In the genomic region with DNA sequence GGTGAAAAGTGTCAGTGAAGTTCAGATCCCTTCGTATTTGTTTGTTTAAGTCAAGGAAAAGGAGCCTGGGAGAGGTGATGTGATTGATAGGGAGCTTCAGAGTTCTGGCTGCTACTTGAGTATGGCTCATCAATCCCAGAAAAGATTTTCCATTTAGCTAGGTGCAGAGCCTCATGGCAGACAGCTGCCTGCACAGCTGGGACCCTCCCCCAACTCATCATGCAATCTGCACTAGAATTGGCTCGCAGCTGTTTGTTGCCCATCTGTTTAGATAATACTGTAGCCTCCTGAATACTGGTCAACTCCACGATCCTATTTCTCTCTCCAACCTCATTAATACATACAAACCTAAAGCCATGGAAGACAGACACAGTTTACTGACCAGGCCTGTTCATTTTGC, we compare ENCODE assay signal across 18 mouse cellular contexts.
A peak's percentile ranks its signal among the peaks of the same experiment; 100 is the strongest.
DNase-seq lines count a peak whose midpoint lies in the region; ATAC-seq and TF ChIP-seq lines count a peak whose summit lies in the region.
"Had no signal": no experiment of that assay in that cellular context is flagged by ENCODE, and none has a peak within 500 bp of the region (broad histone marks: within the 10 kb centered on the region; RNA-seq: fewer than 3 reads in every experiment).

No protein-coding gene starts in this region.

- ATAC-seq in limb, embryonic 12.5 days (ENCODE audit: insufficient number of reproducible peaks, insufficient read depth, low FRiP score, low TSS enrichment, low read depth) = 0 out of 2 replicates have a peak, but pooled peaks have one; percentile 37
- peak; percentile 62; the same call in 1 of the 2 replicates for ATAC-seq in hindbrain, embryonic 14.5 days (ENCODE audit: low FRiP score)
- ATAC-seq in neural tube, embryonic 11.5 days (ENCODE audit: insufficient read depth, low FRiP score, low TSS enrichment) = no peak
- ATAC-seq in kidney, embryonic 16.5 days (ENCODE audit: low FRiP score, low TSS enrichment) = no peak
- ATAC-seq: forebrain, postnatal 0 days; intestine, postnatal 0 days; Patski had no signal

- H3K4me1 ChIP-seq in limb, embryonic 12.5 days (replicated peaks) = no peaks in the 10 kb centered on the region
- H3K4me1 ChIP-seq in limb, embryonic 10.5 days = no peaks in the 10 kb centered on the region
- no peaks in the 10 kb centered on the region for H3K4me1 ChIP-seq in hindbrain, embryonic 14.5 days (replicated peaks; ENCODE audit: control insufficient read depth, insufficient read depth, low read length)
- no peaks in the 10 kb centered on the region for H3K4me1 ChIP-seq in neural tube, embryonic 11.5 days (ENCODE audit: control insufficient read depth, insufficient read depth, low read length)
- H3K4me1 ChIP-seq in kidney, embryonic 16.5 days (ENCODE audit: insufficient read depth, low read length) = no peaks in the 10 kb centered on the region

- no peak overlapping the region for H3K27ac ChIP-seq in limb, embryonic 12.5 days
- no peak overlapping the region for H3K27ac ChIP-seq in limb, embryonic 10.5 days
- H3K27ac ChIP-seq in hindbrain, embryonic 14.5 days = no peak overlapping the region; the same call in 1 of the 2 replicates
- H3K27ac ChIP-seq in neural tube, embryonic 11.5 days (ENCODE audit: low read depth, low read length) = no peak overlapping the region
- no peak overlapping the region for H3K27ac ChIP-seq in kidney, embryonic 16.5 days (ENCODE audit: low read length)
- H3K27ac ChIP-seq: heart, embryonic 13.5 days had no signal

- no peak for DNase-seq in limb, embryonic 10.5 days (ENCODE audit: low spot score)
- peak; percentile 41 for DNase-seq in brain, embryonic 14.5 days (ENCODE audit: low read depth)
- DNase-seq in hindbrain, embryonic 14.5 days (ENCODE audit: low spot score) = peak; percentile 65
- peak; percentile 41 for DNase-seq in neural tube, embryonic 11.5 days (ENCODE audit: low spot score)
- no peak for DNase-seq in adrenal gland, adult 8-10 months
- DNase-seq: B cell, adult 2 months; cerebellum, adult 9-11 months; forebrain, postnatal 0 days; heart, postnatal 36 days; kidney, postnatal 14 days; lung, postnatal 36 days; thymus, adult 18-20 months had no signal

- H3K9me3 ChIP-seq in limb, embryonic 12.5 days = no peaks in the 10 kb centered on the region
- H3K9me3 ChIP-seq in limb, embryonic 10.5 days (replicated peaks) = no peaks in the 10 kb centered on the region
- no peaks in the 10 kb centered on the region for H3K9me3 ChIP-seq in hindbrain, embryonic 14.5 days (ENCODE audit: control insufficient read depth, low read length)
- H3K9me3 ChIP-seq in neural tube, embryonic 11.5 days (ENCODE audit: control insufficient read depth, low read length) = no peaks in the 10 kb centered on the region
- H3K9me3 ChIP-seq in kidney, embryonic 16.5 days (ENCODE audit: low read length) = no peaks in the 10 kb centered on the region
- H3K9me3 ChIP-seq: heart, embryonic 13.5 days had no signal

- no peak overlapping the region for H3K9ac ChIP-seq in limb, embryonic 12.5 days (replicated peaks)
- H3K9ac ChIP-seq in hindbrain, embryonic 14.5 days = no peak overlapping the region
- H3K9ac ChIP-seq in neural tube, embryonic 11.5 days (ENCODE audit: low read length) = no peak overlapping the region
- no peak overlapping the region for H3K9ac ChIP-seq in kidney, embryonic 16.5 days (replicated peaks; ENCODE audit: low read length)
- H3K9ac ChIP-seq: forebrain, postnatal 0 days; heart, embryonic 13.5 days had no signal

- H3K36me3 ChIP-seq in limb, embryonic 12.5 days = no peaks in the 10 kb centered on the region
- no peaks in the 10 kb centered on the region for H3K36me3 ChIP-seq in limb, embryonic 10.5 days
- no peaks in the 10 kb centered on the region for H3K36me3 ChIP-seq in hindbrain, embryonic 14.5 days (replicated peaks; ENCODE audit: control insufficient read depth, insufficient read depth)
- no peaks in the 10 kb centered on the region for H3K36me3 ChIP-seq in neural tube, embryonic 11.5 days (ENCODE audit: control insufficient read depth, insufficient read depth, low read length)
- H3K36me3 ChIP-seq in kidney, embryonic 16.5 days (ENCODE audit: insufficient read depth, low read length) = no peaks in the 10 kb centered on the region
- H3K36me3 ChIP-seq: heart, embryonic 13.5 days had no signal

- TF ChIP-seq POLR2A in brain, embryonic 14.5 days (IDR thresholded peaks at IDR 0.05; ENCODE audit: borderline replicate concordance, extremely low read depth, insufficient read depth, insufficient read length, poor library complexity, severe bottlenecking) = no peak

- no peak overlapping the region for H3K4me2 ChIP-seq in limb, embryonic 12.5 days
- H3K4me2 ChIP-seq in hindbrain, embryonic 14.5 days (replicated peaks) = no peak overlapping the region
- H3K4me2 ChIP-seq in neural tube, embryonic 11.5 days (ENCODE audit: low read depth) = no peak overlapping the region
- no peak overlapping the region for H3K4me2 ChIP-seq in kidney, embryonic 16.5 days (replicated peaks; ENCODE audit: low read depth, low read length)
- H3K4me2 ChIP-seq: heart, embryonic 13.5 days; midbrain, embryonic 11.5 days had no signal

- TF ChIP-seq CTCF in brain, embryonic 14.5 days (IDR thresholded peaks at IDR 0.05; ENCODE audit: borderline replicate concordance, extremely low read depth, insufficient read depth, insufficient read length) = no peak

- H3K4me3 ChIP-seq in limb, embryonic 12.5 days (replicated peaks) = no peak overlapping the region
- no peak overlapping the region for H3K4me3 ChIP-seq in limb, embryonic 10.5 days
- H3K4me3 ChIP-seq in hindbrain, embryonic 14.5 days (replicated peaks; ENCODE audit: low read length) = no peak overlapping the region
- no peak overlapping the region for H3K4me3 ChIP-seq in neural tube, embryonic 11.5 days (ENCODE audit: low read depth, low read length)
- H3K4me3 ChIP-seq in kidney, embryonic 16.5 days (ENCODE audit: low read length) = no peak overlapping the region
- H3K4me3 ChIP-seq: heart, embryonic 13.5 days had no signal

- no peaks in the 10 kb centered on the region for H3K27me3 ChIP-seq in limb, embryonic 12.5 days
- no peaks in the 10 kb centered on the region for H3K27me3 ChIP-seq in limb, embryonic 10.5 days (ENCODE audit: low read depth, poor library complexity, severe bottlenecking)
- no peaks in the 10 kb centered on the region for H3K27me3 ChIP-seq in hindbrain, embryonic 14.5 days (ENCODE audit: control insufficient read depth, insufficient read depth, low read length)
- H3K27me3 ChIP-seq in neural tube, embryonic 11.5 days (ENCODE audit: control insufficient read depth, insufficient read depth, low read length) = no peaks in the 10 kb centered on the region
- no peaks in the 10 kb centered on the region for H3K27me3 ChIP-seq in kidney, embryonic 16.5 days (ENCODE audit: insufficient read depth, low read length)
- H3K27me3 ChIP-seq: heart, embryonic 13.5 days; Patski had no signal

- WGBS in limb, embryonic 12.5 days = 42% methylated on average over 3 of the region's 3 CpGs
- 40% methylated on average over 3 of the region's 3 CpGs for WGBS in limb, embryonic 10.5 days
- 46% methylated on average over 3 of the region's 3 CpGs for WGBS in hindbrain, embryonic 14.5 days
- 54% methylated on average over 3 of the region's 3 CpGs for WGBS in neural tube, embryonic 11.5 days
- WGBS in kidney, embryonic 16.5 days = 33% methylated on average over 3 of the region's 3 CpGs

Comparison
In these comparisons a context has a peak if more than half of its experiments do, and no peak if none do; other contexts are left out.
1. ATAC-seq: peak in limb, embryonic 12.5 days (single experiment) and hindbrain, embryonic 14.5 days (single experiment); none in neural tube, embryonic 11.5 days (single experiment) and kidney, embryonic 16.5 days (single experiment).
2. DNase-seq: peak in brain, embryonic 14.5 days (single experiment), hindbrain, embryonic 14.5 days (single experiment) and neural tube, embryonic 11.5 days (single experiment); none in limb, embryonic 10.5 days (single experiment) and adrenal gland, adult 8-10 months (single experiment).